Mouse (Mus musculus): Measurements from ENCODE around the gene Asl. TPM values are rescaled to one million over a fixed set of nuclear protein-coding genes. Genes with fewer than 3 reads are reported as not detected.

Asl gene
- polyA plus RNA-seq, 1 experiment, result 440 TPM

DNA sequence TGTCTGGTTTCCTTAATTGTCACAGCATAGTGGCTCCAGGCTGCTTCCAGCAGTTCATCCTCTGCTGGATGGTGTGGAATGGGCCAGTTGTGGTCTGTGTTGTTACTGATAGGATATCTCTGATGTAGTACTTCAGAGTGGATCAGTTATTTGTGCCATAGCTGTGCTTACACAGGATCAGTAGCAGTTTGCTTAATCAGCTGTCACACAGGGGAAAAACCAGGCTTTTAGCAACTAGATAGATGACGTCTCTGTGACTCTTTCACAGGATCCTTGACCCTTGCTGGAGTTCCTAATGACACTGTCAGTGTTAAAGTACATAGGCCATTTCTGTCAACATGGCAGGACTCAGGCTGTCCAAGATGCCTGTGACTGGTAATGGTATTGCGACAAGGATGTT lies 4.8 kb upstream of the Asl start:
- 66% methylated on average over 2 of the region's 2 CpGs for WGBS
- TF ChIP-seq POLR2A (IDR thresholded peaks at IDR 0.05; ENCODE audit: low read depth, low read length) (no peak), CTCF (conservative IDR thresholded peaks at IDR 0.05; ENCODE audit: insufficient read depth, insufficient read length, low read depth, low read length) (no peak)
- Histone ChIP-seq H3K4me3 (ENCODE audit: insufficient read depth, low read depth, low read length) (no peak overlapping the region), H3K27ac (ENCODE audit: insufficient read depth, low read depth, low read length) (no peak overlapping the region), H3K4me1 (ENCODE audit: control insufficient read depth, insufficient read depth, low read length) (no peaks in the 10 kb centered on the region; the same call in 1 of the 2 replicates), H3K36me3 (ENCODE audit: control insufficient read depth, insufficient read depth, low read length) (no peaks in the 10 kb centered on the region), H3K27me3 (replicated peaks; ENCODE audit: control insufficient read depth, insufficient read depth, low read length) (no peaks in the 10 kb centered on the region)
- no peak for DNase-seq

DNA sequence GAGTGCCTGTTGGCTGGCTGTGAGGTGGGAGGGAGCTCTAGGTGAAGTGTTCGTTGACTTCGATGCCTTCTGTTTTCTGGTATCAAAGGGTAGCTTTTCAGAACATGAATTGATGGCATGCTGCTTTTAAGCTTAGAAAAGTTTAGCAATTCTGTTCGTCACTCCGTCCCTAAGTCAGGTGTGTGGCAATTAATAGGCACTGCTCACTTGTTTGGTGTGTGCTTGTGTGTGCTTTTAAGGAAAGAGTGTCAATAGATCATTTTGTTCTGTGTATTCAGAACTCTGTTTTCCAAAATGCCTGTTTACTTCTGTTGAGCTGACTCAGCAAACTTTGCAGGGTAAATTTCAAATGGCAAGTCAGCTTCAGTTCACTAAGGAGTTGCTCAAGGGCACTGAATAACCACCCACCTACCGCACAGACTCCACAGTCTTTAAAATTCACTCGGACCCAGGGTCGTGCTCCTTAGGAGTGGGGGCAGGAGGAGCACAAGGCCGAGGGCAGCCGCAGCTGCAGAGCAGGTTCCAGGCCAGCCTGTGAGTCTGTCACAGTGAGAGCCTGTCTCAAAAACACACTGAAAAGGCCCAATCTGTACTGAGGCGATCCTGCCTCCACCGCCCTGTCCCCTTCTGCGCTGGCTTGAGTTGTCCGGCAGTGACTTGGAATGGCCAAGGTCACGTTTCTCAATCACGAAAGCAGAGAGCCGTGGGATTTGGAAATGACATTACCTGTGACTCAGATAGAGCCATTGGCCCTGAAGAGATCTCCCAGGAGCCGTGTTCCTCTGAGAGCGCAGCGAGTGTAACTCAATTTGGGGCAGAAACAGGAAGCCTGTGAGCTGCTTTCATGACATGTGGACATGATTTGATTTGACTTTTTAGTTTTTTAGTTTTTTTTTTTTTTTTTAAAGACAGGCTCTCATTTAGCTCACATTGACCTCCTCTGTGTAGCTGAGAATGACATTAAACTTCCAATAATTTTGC lies 2.7 kb upstream of the Asl start:
- H3K36me3 ChIP-seq (ENCODE audit: control insufficient read depth, insufficient read depth, low read length), result no peaks in the 10 kb centered on the region
- H3K27ac ChIP-seq (ENCODE audit: insufficient read depth, low read depth, low read length), result no peak overlapping the region
- no peak for TF ChIP-seq POLR2A (IDR thresholded peaks at IDR 0.05; ENCODE audit: low read depth, low read length)
- no peak for TF ChIP-seq CTCF (conservative IDR thresholded peaks at IDR 0.05; ENCODE audit: insufficient read depth, insufficient read length, low read depth, low read length)
- WGBS, result 84% methylated on average over 19 of the region's 19 CpGs
- peaks cover 6% of the 10 kb centered on the region; the same call in 1 of the 2 replicates for H3K4me1 ChIP-seq (ENCODE audit: control insufficient read depth, insufficient read depth, low read length)
- DNase-seq, result peak; percentile 29
- H3K27me3 ChIP-seq (replicated peaks; ENCODE audit: control insufficient read depth, insufficient read depth, low read length), result no peaks in the 10 kb centered on the region
- no peak overlapping the region for H3K4me3 ChIP-seq (ENCODE audit: insufficient read depth, low read depth, low read length)

DNA sequence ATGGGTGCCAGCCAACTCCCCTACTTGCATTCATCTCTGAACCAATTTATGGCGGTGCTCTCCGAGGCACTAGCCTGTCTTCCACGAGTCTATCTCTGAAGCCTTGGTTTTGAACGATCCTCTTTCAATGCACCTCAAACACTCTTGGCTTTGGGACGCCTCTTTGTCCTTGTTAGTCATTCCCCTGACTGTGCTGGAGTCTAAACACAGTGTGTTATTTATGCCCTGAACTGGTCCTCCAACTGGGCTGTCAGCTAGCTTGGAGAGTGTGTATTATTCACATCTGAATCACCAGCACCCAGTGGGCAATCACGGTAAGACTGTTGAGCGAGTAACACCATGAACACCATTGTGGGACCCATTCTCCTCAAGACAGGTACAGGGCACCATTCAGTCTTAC lies 1.4 kb downstream of the Asl start:
- Histone ChIP-seq H3K27ac (ENCODE audit: insufficient read depth, low read depth, low read length) (peak overlapping the region; percentile 88), H3K27me3 (replicated peaks; ENCODE audit: control insufficient read depth, insufficient read depth, low read length) (no peaks in the 10 kb centered on the region), H3K36me3 (ENCODE audit: control insufficient read depth, insufficient read depth, low read length) (no peaks in the 10 kb centered on the region), H3K4me3 (ENCODE audit: insufficient read depth, low read depth, low read length) (no peak overlapping the region), H3K4me1 (ENCODE audit: control insufficient read depth, insufficient read depth, low read length) (peaks cover 9% of the 10 kb centered on the region; the same call in 1 of the 2 replicates)
- no peak for DNase-seq
- TF ChIP-seq CTCF (conservative IDR thresholded peaks at IDR 0.05; ENCODE audit: insufficient read depth, insufficient read length, low read depth, low read length), result no peak
- TF ChIP-seq POLR2A (IDR thresholded peaks at IDR 0.05; ENCODE audit: low read depth, low read length), result no peak
- 74% methylated on average over 7 of the region's 7 CpGs for WGBS

DNA sequence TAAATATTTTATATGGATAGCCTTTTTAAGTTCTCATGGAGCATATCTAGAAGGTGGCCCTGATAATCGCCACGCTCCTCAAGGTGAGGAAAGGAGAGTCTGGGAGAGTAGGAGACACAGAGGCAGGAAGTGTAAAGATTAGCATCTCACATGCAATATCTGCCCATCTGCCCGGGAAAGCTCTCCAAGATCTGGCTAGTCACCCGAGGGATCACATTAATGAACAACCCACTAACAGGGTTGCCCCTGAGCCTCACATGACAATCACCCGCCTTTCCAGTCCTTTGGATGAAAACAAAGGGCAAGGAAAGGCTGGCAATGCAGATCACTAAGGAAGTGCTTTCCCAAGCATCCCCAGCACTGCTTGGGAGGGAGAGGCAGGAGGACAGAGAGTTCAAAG lies 1.9 kb downstream of the Asl start:
- Histone ChIP-seq H3K27me3 (replicated peaks; ENCODE audit: control insufficient read depth, insufficient read depth, low read length) (no peaks in the 10 kb centered on the region), H3K4me1 (ENCODE audit: control insufficient read depth, insufficient read depth, low read length) (peaks cover 9% of the 10 kb centered on the region; the same call in 1 of the 2 replicates), H3K4me3 (ENCODE audit: insufficient read depth, low read depth, low read length) (no peak overlapping the region), H3K27ac (ENCODE audit: insufficient read depth, low read depth, low read length) (peak overlapping the region; percentile 88; the same call in 1 of the 2 replicates), H3K36me3 (ENCODE audit: control insufficient read depth, insufficient read depth, low read length) (no peaks in the 10 kb centered on the region)
- 44% methylated on average over 5 of the region's 5 CpGs for WGBS
- TF ChIP-seq POLR2A (IDR thresholded peaks at IDR 0.05; ENCODE audit: low read depth, low read length) (no peak), CTCF (conservative IDR thresholded peaks at IDR 0.05; ENCODE audit: insufficient read depth, insufficient read length, low read depth, low read length) (no peak)
- DNase-seq, result peak; percentile 94

DNA sequence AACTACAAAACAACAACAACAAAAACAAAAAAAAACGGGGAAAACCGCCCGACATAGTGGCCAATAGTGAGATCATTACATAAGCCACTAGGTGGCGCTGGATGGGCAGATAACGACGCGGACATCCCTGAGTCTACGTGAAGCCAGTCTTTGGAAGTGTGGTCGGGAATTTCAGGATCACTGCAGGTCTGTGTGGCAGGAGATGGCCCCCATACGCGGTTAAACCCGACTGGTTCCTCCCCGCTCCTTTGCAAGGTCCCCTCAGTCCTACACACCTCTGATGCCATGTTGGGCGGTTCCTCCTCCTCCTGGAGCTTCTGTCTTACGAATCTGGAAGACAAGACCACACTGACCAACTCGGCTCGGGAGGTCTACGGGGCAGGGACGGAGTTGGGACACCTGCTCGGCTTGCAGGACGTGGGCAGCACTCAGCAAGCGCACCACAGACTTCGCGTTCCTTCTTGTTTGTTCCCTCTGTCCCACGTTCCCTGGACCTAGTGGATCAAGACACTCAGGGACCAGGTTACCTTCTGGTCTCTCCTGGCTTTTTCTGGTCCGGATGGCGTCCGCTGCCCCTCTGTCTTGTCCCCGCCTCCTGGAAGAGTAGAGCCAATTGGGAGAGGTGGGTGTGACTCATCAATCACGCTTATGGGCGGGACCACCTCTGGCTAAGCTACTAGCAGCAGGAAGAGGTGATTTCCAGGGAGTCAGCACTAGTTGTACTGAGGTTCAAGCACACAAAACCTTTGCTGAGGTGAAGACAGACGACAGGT lies 5.1 kb downstream of the Asl start:
- H3K36me3 ChIP-seq (ENCODE audit: control insufficient read depth, insufficient read depth, low read length), result no peaks in the 10 kb centered on the region; the same call in 1 of the 2 replicates
- WGBS, result under 1% methylated on average over 32 of the region's 32 CpGs
- peak; percentile 82 for TF ChIP-seq CTCF (conservative IDR thresholded peaks at IDR 0.05; ENCODE audit: insufficient read depth, insufficient read length, low read depth, low read length)
- peak; percentile 57 for TF ChIP-seq POLR2A (IDR thresholded peaks at IDR 0.05; ENCODE audit: low read depth, low read length)

DNA sequence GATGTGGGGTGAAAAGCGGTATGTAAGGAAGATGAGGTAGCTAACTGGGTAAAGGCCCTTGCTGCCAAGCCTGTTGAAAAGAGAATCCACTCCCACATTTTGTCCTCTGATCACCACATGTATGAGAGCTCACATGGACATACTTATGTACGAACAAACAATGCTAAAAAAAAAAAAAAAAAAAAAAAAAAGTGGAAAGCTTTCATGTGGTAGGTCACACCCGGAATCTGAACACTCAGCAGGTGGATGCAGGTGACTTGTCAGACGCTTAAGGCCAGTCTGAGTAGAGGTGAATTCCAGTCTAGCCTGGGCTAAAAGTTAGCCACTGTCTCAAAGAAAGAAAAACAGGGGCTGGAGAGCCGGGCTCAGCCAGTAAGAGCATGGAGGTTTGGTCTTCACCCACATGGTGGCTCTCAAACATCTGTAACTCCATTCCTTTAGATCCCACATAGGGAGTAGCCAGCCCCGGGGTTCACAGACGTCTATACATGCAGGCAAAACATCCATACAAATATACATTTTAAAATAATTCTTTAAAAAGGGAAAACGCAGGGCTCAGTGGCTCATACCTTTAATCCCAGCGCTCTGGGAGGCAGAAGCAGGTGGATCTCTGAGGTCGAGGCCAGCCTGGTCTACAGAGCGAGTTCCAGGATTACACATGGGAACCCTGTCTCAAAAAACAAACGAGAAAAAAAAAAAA lies 5.8 kb downstream of the Asl start:
- Histone ChIP-seq H3K4me1 (ENCODE audit: control insufficient read depth, insufficient read depth, low read length) (peaks cover 9% of the 10 kb centered on the region; the same call in 1 of the 2 replicates), H3K4me3 (ENCODE audit: insufficient read depth, low read depth, low read length) (peak overlapping the region; percentile 31; the same call in 1 of the 2 replicates), H3K27me3 (replicated peaks; ENCODE audit: control insufficient read depth, insufficient read depth, low read length) (no peaks in the 10 kb centered on the region), H3K27ac (ENCODE audit: insufficient read depth, low read depth, low read length) (peak overlapping the region; percentile 59), H3K36me3 (ENCODE audit: control insufficient read depth, insufficient read depth, low read length) (no peaks in the 10 kb centered on the region; the same call in 1 of the 2 replicates)
- 28% methylated on average over 12 of the region's 12 CpGs for WGBS
- TF ChIP-seq CTCF (conservative IDR thresholded peaks at IDR 0.05; ENCODE audit: insufficient read depth, insufficient read length, low read depth, low read length) (no peak), POLR2A (IDR thresholded peaks at IDR 0.05; ENCODE audit: low read depth, low read length) (no peak)
- no peak for DNase-seq

More for the DNA sequence above, 5.1 kb downstream of the Asl start:
- H3K27me3 ChIP-seq (replicated peaks; ENCODE audit: control insufficient read depth, insufficient read depth, low read length), result no peaks in the 10 kb centered on the region
- H3K4me3 ChIP-seq (ENCODE audit: insufficient read depth, low read depth, low read length), result peak overlapping the region; percentile 74
- peak; percentile 98 for DNase-seq
- H3K27ac ChIP-seq (ENCODE audit: insufficient read depth, low read depth, low read length), result peak overlapping the region; percentile 90
- H3K4me1 ChIP-seq (ENCODE audit: control insufficient read depth, insufficient read depth, low read length), result peaks cover 9% of the 10 kb centered on the region; the same call in 1 of the 2 replicates
